Mouse (Mus musculus) bone marrow macrophage, adult 2 months (primary cell): ENCODE measurements around the gene Atp2b1. TPM values are rescaled to one million over a fixed set of nuclear protein-coding genes. Genes with fewer than 3 reads are reported as not detected.
"Not testable (repeated sequence)": the region's sequence is repeated elsewhere in the genome, so short reads cannot be mapped to it uniquely, and the experiment has no call there.

Source experiments
- H3K27ac ChIP-seq: 2 replicates; pipeline ENCODE4 v1.5.1; 2012; ENCODE audit warnings: low read depth, low read length; ENCODE audit not compliant: insufficient read depth
- H3K4me1 ChIP-seq: 2 replicates; pipeline ENCODE4 v1.6.1; 2012; ENCODE audit warnings: low read length; ENCODE audit not compliant: control insufficient read depth, insufficient read depth
- H3K4me3 ChIP-seq: 2 replicates; pipeline ENCODE4 v1.5.1; 2012; ENCODE audit warnings: mild to moderate bottlenecking, low read length, moderate library complexity; ENCODE audit not compliant: insufficient read depth
- CTCF ChIP-seq: IDR thresholded peaks from 2 replicates; pipeline ENCODE4 v1.5.1; 2012; ENCODE audit warnings: low read depth, mild to moderate bottlenecking, low read length, moderate library complexity
- POLR2A ChIP-seq: IDR thresholded peaks from 2 replicates; pipeline ENCODE4 v1.6.1; 2012; ENCODE audit warnings: mild to moderate bottlenecking, low read depth, low read length, borderline replicate concordance
- polyA plus RNA-seq: library from polyadenylated mRNA; stranded (reverse); fragments of >200 nt; gene quantifications from 2 replicates; pipeline ENCODE4 v1.2.4, GENCODE M21; 2012; ENCODE audit not compliant: missing spikeins, insufficient read depth, insufficient read length

Gene Atp2b1
- polyA plus RNA-seq, 1 experiment = 252 TPM

DNA sequence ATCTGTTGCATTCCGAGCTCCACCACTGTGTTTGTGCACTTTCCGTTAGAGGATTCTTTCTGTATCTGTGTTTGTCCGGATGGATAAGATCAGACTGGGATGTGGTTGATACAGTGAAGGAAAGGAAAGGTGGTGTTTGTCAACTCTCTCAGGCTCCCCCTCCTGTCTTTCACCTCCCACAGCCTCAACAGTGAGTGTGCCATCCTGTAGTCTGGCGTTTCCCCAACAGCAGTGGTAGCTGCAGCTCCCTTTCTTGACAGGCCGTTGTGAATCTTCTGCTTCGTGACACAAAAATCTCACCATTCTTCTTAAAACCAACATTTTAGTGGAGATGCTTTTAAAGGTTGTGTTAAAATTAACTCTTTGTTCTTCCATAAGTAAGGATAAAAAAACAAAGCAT is 64.6 kb downstream of the Atp2b1 start:
- TF ChIP-seq CTCF (no peak), POLR2A (no peak)
- no peak overlapping the region for H3K4me3 ChIP-seq
- no peak overlapping the region for H3K27ac ChIP-seq
- H3K4me1 ChIP-seq = peaks cover 5% of the 10 kb centered on the region; the same call in 1 of the 2 replicates

DNA sequence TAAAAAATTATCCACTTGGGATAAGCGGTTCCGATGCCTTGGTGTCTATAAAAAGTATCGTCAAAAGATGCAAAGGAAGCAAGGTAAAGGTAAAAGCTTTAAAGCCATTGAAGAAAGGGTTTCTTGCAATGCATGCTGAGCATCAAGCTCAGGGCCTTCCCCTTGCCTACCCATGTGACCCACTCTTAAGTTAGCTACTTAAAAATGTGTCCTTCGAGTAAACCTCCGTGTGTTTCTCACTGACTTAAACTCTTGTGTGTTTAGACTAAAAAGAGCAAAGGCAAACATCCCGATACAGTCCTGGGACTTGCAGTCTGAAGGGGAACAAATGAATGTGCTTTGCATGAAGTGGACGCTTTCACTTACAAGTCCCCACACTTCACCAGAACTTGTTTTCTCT is 65.1 kb downstream of the Atp2b1 start:
- peaks cover 4% of the 10 kb centered on the region; the same call in 1 of the 2 replicates for H3K4me1 ChIP-seq
- no peak overlapping the region for H3K27ac ChIP-seq
- TF ChIP-seq POLR2A (no peak), CTCF (no peak)
- no peak overlapping the region for H3K4me3 ChIP-seq

DNA sequence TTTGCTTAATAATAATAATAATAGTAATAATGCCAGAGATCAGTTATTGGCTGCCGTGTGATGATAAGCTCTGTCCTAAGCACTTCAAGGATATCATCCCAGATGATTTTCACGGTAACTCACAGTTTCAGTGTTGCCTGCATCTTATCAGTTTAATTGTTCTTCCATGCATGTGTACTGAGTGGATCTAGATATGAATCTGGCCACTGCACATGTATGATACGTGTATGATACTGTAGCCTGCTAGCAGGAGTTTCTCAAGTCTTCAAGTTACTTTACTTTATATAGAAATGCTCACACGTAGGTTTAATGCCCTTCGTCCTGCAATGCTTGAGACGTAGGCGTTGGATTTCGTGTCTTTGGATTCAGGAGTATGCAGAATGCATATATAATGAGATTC is 65.7 kb downstream of the Atp2b1 start:
- H3K27ac ChIP-seq = no peak overlapping the region
- no peak overlapping the region for H3K4me3 ChIP-seq
- TF ChIP-seq POLR2A = no peak
- no peak for TF ChIP-seq CTCF
- H3K4me1 ChIP-seq = peaks cover 4% of the 10 kb centered on the region; the same call in 1 of the 2 replicates

DNA sequence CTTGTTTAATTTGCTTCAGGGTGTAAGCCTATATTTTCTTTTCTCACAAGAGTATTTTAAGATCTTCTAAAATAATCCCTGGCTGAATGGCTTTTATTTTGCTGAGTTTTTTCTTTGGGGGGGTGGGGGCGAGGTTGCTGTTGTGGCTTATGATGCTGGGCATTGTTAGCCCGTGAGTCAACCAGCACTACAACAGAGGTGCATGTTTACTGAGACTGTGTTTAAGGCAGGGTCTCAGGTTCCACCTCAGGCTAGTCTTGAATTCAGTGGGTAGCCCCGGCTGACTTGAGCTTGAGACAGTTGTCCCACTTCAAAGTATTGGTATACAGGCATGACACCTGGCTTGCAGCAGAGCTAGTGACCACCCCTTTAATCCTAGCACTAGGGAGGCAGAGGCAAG is 77.8 kb downstream of the Atp2b1 start:
- TF ChIP-seq POLR2A (no peak), CTCF (no peak)
- Histone ChIP-seq H3K4me1 (no peaks in the 10 kb centered on the region), H3K27ac (no peak overlapping the region), H3K4me3 (no peak overlapping the region)

DNA sequence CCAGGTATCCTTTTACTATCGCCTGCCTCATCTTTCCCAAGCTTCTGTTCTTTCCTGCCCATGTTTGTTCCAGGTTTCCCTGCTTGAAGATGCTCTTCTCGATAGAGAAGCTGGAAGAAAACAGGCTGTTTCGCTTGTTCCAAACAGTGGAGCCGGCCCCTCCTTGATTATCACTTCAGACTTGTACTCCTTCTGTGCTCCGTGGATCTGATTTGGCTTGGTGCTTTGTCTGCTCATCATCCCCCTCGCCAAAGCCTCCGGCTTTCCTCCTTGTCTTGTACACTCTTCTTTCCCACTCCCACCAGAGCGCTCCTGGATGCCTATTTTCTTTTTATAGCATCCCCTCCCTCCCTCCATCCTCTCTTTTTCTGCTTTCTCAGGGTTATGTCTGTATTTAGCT is 79.0 kb downstream of the Atp2b1 start:
- TF ChIP-seq CTCF (no peak), POLR2A (no peak)

DNA sequence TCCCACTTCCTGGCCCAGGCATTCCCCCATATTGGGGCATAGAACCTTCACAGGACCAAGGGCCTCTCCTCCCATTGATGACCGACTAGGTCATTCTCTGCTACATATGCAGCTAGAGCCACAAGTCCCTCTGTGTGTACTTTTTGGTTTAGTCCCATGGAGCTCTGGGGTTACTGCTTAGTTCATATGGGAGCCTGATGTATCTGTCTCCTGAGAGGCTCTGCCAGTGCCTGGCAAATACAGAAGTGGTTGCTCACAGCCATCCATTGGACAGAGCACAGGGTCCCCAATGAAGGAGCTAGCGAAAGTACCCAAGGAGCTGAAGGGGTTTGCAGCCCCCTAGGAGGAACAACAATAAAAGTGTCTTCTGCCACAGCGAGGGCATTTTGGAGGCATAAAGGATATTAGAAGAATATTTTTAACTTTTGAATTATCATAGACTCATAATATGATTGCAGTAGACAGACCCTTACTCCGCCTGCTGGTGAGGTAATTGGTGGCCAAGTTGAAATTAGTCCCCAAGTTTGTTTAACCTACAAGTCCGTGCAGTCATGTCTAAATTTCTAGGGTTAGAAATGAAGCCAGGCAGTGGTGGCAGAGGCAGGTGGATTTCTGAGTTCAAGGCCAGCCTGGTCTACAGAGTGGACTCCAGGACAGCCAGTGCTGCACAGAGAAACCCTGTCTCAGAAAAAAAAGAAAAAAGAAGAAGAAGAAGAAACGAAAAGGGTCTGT is 81.0 kb downstream of the Atp2b1 start:
- not testable (repeated sequence) for H3K27ac ChIP-seq, H3K4me1 ChIP-seq, H3K4me3 ChIP-seq

More for the DNA sequence above, 79.0 kb downstream of the Atp2b1 start:
- Histone ChIP-seq H3K4me1 (no peaks in the 10 kb centered on the region), H3K4me3 (no peak overlapping the region), H3K27ac (no peak overlapping the region)

DNA sequence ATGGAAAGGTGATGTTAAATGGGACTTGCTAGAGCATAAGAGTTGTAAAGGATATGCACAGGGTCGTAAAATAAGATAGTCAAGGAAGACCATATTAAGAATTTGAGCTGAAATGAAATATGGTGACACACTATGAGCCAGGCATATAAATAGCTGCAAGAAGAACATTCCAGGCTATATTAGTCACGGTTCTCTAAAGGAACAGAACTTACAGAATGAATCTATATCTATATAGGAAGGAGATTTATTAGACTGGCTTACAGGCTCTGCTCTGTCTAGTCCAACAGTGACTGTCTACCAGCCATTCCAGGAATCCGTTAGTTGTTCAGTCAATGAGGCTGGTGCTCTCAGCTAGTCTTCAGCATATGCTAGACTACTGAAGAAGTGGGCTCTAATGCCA is 90.7 kb downstream of the Atp2b1 start:
- no peak for TF ChIP-seq CTCF
- no peak for TF ChIP-seq POLR2A
- Histone ChIP-seq H3K27ac (no peak overlapping the region), H3K4me3 (no peak overlapping the region), H3K4me1 (no peaks in the 10 kb centered on the region; the same call in 1 of the 2 replicates)

DNA sequence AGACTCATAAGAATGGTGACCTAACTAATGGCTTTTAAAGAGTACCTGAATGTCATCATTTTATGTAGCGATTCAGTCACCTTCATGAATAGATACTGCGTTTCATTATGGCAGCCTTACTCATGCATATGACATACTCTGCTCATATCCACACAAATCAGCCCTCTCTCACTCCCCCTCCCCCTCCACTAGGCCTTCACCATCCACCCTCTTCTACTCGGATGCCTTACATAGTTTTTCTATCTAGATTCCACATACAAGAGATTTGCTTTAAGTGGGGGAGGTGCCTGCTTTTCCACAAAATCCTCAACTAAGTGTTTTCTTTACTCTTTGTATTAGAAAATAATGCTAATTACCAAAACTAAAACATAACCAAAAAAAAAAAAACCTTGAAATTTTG is 96.9 kb downstream of the Atp2b1 start:
- no peak overlapping the region for H3K27ac ChIP-seq
- no peak for TF ChIP-seq CTCF
- TF ChIP-seq POLR2A = no peak
- H3K4me1 ChIP-seq = no peaks in the 10 kb centered on the region; the same call in 1 of the 2 replicates
- no peak overlapping the region for H3K4me3 ChIP-seq

DNA sequence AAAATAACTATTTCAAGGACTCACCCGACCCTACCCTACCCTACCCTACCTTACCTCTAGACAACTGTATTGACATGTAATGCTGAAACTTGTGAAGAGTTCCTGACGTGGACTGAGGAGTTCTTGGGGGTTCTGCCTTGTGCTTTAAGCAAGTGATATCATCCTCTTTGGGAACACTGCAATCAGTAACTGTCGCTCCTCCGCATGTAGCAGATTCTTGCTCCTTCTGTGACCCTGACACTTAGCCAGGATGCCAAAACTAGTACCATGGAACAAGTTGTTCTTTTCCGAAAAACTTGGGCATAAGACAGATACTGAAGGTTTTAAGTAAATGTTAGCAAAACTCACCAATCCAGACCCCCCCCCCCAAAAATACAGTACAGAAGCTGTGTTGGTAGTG is 97.9 kb downstream of the Atp2b1 start:
- Histone ChIP-seq H3K4me1 (no peaks in the 10 kb centered on the region; the same call in 1 of the 2 replicates), H3K4me3 (no peak overlapping the region), H3K27ac (no peak overlapping the region)
- TF ChIP-seq CTCF (no peak), POLR2A (no peak)

DNA sequence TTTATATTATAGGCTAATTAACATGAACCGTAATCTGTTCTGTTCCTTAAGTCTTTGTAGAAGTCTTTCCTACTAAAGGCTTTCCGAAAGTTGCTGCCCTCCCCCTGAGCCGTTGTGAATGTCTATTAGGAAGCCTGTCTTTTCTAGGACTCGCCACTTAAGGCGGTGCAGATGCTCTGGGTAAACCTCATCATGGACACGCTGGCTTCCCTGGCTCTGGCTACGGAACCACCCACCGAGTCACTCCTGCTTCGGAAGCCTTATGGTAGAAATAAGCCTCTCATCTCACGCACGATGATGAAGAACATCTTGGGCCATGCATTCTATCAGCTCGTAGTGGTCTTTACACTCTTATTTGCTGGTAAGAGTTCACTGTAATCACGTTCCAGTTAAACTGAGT is 100.5 kb downstream of the Atp2b1 start:
- Histone ChIP-seq H3K4me1 (no peaks in the 10 kb centered on the region), H3K27ac (no peak overlapping the region), H3K4me3 (no peak overlapping the region)
- no peak for TF ChIP-seq CTCF
- TF ChIP-seq POLR2A = no peak

DNA sequence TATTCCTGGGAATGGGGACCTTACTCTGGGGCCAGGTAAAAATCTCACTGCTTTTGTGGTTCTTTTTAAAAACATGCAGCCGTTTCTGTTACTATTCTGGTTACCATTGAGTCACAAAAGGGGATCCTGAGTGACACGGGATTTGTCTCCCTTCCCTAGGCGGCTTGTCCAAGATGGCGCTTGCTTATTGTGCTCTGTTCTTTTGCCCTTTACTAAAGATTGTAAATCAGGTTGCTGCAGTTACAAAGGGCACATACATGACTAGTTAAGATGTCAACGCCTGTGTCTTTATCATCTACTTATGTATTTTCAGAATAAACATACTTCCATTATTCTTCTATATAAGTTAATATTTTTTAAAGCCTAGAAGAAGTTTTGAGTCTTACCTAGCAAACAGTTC is 102.8 kb downstream of the Atp2b1 start:
- Histone ChIP-seq H3K27ac (no peak overlapping the region), H3K4me1 (no peaks in the 10 kb centered on the region), H3K4me3 (no peak overlapping the region)
- TF ChIP-seq CTCF (no peak), POLR2A (no peak)
